Mouse (Mus musculus) lung, adult 2 months (tissue): ENCODE measurements around the gene Stx4a.

Experiments used
- CTCF ChIP-seq: fragments of 200-500 bp; IDR thresholded peaks from 2 replicates; pipeline ENCODE4 v1.5.1; 2011; ENCODE audit warnings: mild to moderate bottlenecking, low read length, control low read depth; ENCODE audit not compliant: insufficient read depth
- POLR2A ChIP-seq: fragments of 200-500 bp; IDR thresholded peaks from 2 replicates; pipeline ENCODE4 v1.6.1; 2011; ENCODE audit warnings: low read depth, mild to moderate bottlenecking, control low read depth, low read length, borderline replicate concordance; ENCODE audit errors: extremely low read depth

DNA sequence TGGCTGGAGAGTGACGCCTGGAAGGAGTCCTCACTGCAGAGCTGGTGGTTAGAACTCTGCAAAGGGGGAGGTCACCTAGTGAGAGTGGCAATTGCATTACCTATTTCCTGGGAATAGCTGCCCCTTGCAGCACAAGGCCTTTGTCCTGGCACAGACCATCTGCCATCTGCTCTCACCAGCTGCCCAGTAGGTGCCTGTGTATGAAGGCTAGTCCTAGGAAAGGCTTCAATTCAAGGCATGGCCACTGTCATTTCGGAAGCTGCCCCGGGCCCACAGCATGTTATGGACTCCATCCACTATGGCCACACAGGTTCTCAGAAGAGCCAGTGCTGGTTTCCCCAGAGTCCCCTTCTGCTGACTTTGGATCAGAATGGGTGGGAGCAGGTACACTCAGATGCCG is 25.5 kb upstream of the Stx4a start:
- TF ChIP-seq CTCF, result no peak
- TF ChIP-seq POLR2A, result no peak
